Mouse (Mus musculus): ENCODE data around the gene Dag1. TPM values are rescaled to one million over a fixed set of nuclear protein-coding genes. Genes with fewer than 3 reads are reported as not detected.

Dag1 gene
- total RNA-seq, 2 experiments from 2014 or later, result 170 to 174 TPM

GRCm38 (mm10) chr9:108156786-108157185, 107.0 kb downstream of the Dag1 start:
- DNase-seq, result no peak
- intact Hi-C loops (cut with DNase I), result no loop called here

- DNase-seq, result no peak
- intact Hi-C loops (cut with DNase I), result no loop called here
Observed at GRCm38 (mm10) chr9:108154814-108155213, 108.9 kb downstream of the Dag1 start.

Other genes with a start within 250 kb of the Dag1 start
- gene Gmppb, start 214.7 kb downstream of the Dag1 start, total RNA-seq (2021), result 1 to 10 TPM; 3.3 to 3.8 TPM
- gene Amigo3, start 210.8 kb downstream of the Dag1 start, total RNA-seq (2021), result 1 to 10 TPM; 1.5 to 2.6 TPM
- not detected for gene Mst1, start 183.5 kb downstream of the Dag1 start, total RNA-seq (2021)
- 100 to 1,000 TPM; 141 to 153 TPM for gene Rnf123, start 180.6 kb downstream of the Dag1 start, total RNA-seq (2021)
- 10 to 100 TPM; 26.0 to 31.0 TPM for gene Apeh, start 169.4 kb downstream of the Dag1 start, total RNA-seq (2021)
- under 1 TPM; 0.05 TPM for gene Bsn, start 73.6 kb downstream of the Dag1 start, total RNA-seq (2021)
- 10 to 100 TPM in 1 of 2 experiments, 1 to 10 TPM in 1; 9.4 to 11.4 TPM for gene Nicn1, start 26.5 kb upstream of the Dag1 start, total RNA-seq (2021)
- 1 to 10 TPM in 1 of 2 experiments, under 1 TPM in 1; 0.94 to 1.3 TPM for gene Amt, start 32.9 kb upstream of the Dag1 start, total RNA-seq (2021)
- 10 to 100 TPM; 97.0 to 97.5 TPM for gene Rhoa, start 42.2 kb upstream of the Dag1 start, total RNA-seq (2021)
- gene Tcta, start 42.2 kb upstream of the Dag1 start, total RNA-seq (2021), result 10 to 100 TPM; 24.9 to 25.1 TPM
- gene Gpx1, start 74.9 kb upstream of the Dag1 start, total RNA-seq (2021), result 10 to 100 TPM; 60.9 to 78.2 TPM
- 10 to 100 TPM; 61.5 to 70.3 TPM for gene Usp4, start 83.9 kb upstream of the Dag1 start, total RNA-seq (2021)
- under 1 TPM; 0.32 to 0.48 TPM for gene 1700102P08Rik, start 128.8 kb upstream of the Dag1 start, total RNA-seq (2021)
- not detected for gene Ccdc36, start 164.5 kb upstream of the Dag1 start, total RNA-seq (2021)
- not detected for gene BC048562, start 172.5 kb upstream of the Dag1 start, total RNA-seq (2021)
- 10 to 100 TPM; 13.3 to 20.0 TPM for gene Ccdc71, start 196.6 kb upstream of the Dag1 start, total RNA-seq (2021)
- gene Klhdc8b, start 197.6 kb upstream of the Dag1 start, total RNA-seq (2021), result 1 to 10 TPM; 1.7 to 3.1 TPM
- gene Lamb2, start 215.8 kb upstream of the Dag1 start, total RNA-seq (2021), result 100 to 1,000 TPM; 118 to 129 TPM
- 100 to 1,000 TPM; 105 to 120 TPM for gene Usp19, start 226.6 kb upstream of the Dag1 start, total RNA-seq (2021)
- 10 to 100 TPM; 69.7 to 81.7 TPM for gene Qars, start 243.7 kb upstream of the Dag1 start, total RNA-seq (2021)